Mouse (Mus musculus) liver, postnatal 0 days (tissue): ENCODE data around the gene Selenow.

Source experiments
- CTCF ChIP-seq: sonication (generic); IDR thresholded peaks from 2 replicates; pipeline ENCODE4 v1.5.1; 2016; ENCODE audit warnings: antibody characterized with exemption, low read depth
- EP300 ChIP-seq: IDR thresholded peaks from 2 replicates; pipeline ENCODE4 v1.6.1; 2016; ENCODE audit warnings: antibody characterized with exemption, low read depth, mild to moderate bottlenecking

- TF ChIP-seq CTCF (no peak), EP300 (no peak)
Observed at GRCm38 (mm10) chr7:15963798-15964652, 41.8 kb upstream of the Selenow start.
